Mouse (Mus musculus): ENCODE measurements around the gene Efcab6.

GRCm38 (mm10) chr15:83978865-83979264, 86.3 kb downstream of the Efcab6 start:
- TF ChIP-seq CTCF (IDR thresholded peaks at IDR 0.05; ENCODE audit: extremely low read depth, insufficient read length, insufficient replicate concordance, low read depth, low read length) (no peak), POLR2A (IDR thresholded peaks at IDR 0.05; ENCODE audit: low read depth, low read length) (no peak)
